Mouse (Mus musculus): Measurements from ENCODE around the gene Irak2.
"Not testable (repeated sequence)": the region's sequence is repeated elsewhere in the genome, so short reads cannot be mapped to it uniquely, and the experiment has no call there.

Irak2 gene

GRCm38 (mm10) chr6:113696582-113697221 is 58.4 kb downstream of the Irak2 start, which contains the start of gene Tatdn2:
TSS of gene Tatdn2 (plus strand) at chr6:113697050.
- peak; percentile 96 to 97 for DNase-seq (ENCODE audit: low spot score in 2 of 2)

GRCm38 (mm10) chr6:113697222-113698205 is 59.2 kb downstream of the Irak2 start:
- peak in 1 of 2 experiments; percentile 40 for DNase-seq (ENCODE audit: low spot score in 2 of 2)

- no peak for DNase-seq (ENCODE audit: low spot score in 2 of 2)
These were observed 74.5 kb downstream of the Irak2 start for GRCm38 (mm10) chr6:113712718-113713117.

GRCm38 (mm10) chr6:113713389-113713788 is 75.1 kb downstream of the Irak2 start:
- DNase-seq (ENCODE audit: low spot score in 2 of 2), result not testable (repeated sequence)

- no peak for DNase-seq (ENCODE audit: low spot score in 2 of 2)
These were observed 76.0 kb downstream of the Irak2 start for GRCm38 (mm10) chr6:113714276-113714675.

- DNase-seq (ENCODE audit: low spot score in 2 of 2), result no peak
These were observed 76.5 kb downstream of the Irak2 start for GRCm38 (mm10) chr6:113714797-113715196.

GRCm38 (mm10) chr6:113717541-113717940 is 79.3 kb downstream of the Irak2 start:
- DNase-seq (ENCODE audit: low spot score in 2 of 2), result no peak

GRCm38 (mm10) chr6:113719878-113720277 is 81.6 kb downstream of the Irak2 start, which contains the start of gene Ghrl:
TSS of gene Ghrl (minus strand) at chr6:113719880.
- no peak for DNase-seq (ENCODE audit: low spot score in 2 of 2)

GRCm38 (mm10) chr6:113721061-113721460 is 82.8 kb downstream of the Irak2 start:
- DNase-seq (ENCODE audit: low spot score in 2 of 2), result no peak

GRCm38 (mm10) chr6:113728181-113728580 is 89.9 kb downstream of the Irak2 start:
- no peak for DNase-seq (ENCODE audit: low spot score in 2 of 2)

- no peak for DNase-seq (ENCODE audit: low spot score in 2 of 2)
These were observed 93.0 kb downstream of the Irak2 start for GRCm38 (mm10) chr6:113731296-113731695.

GRCm38 (mm10) chr6:113737318-113738046 is 99.2 kb downstream of the Irak2 start:
- no peak for DNase-seq (ENCODE audit: low spot score in 2 of 2)

- peak; percentile 84 to 86 for DNase-seq (ENCODE audit: low spot score in 2 of 2)
These were observed 102.3 kb downstream of the Irak2 start, which contains the start of gene Sec13 for GRCm38 (mm10) chr6:113740236-113741217. TSS of gene Sec13 (minus strand) at chr6:113740743.

GRCm38 (mm10) chr6:113741425-113741824 is 103.2 kb downstream of the Irak2 start:
- no peak for DNase-seq (ENCODE audit: low spot score in 2 of 2)

GRCm38 (mm10) chr6:113742321-113742720 is 104.1 kb downstream of the Irak2 start:
- no peak for DNase-seq (ENCODE audit: low spot score in 2 of 2)

GRCm38 (mm10) chr6:113743111-113743510 is 104.8 kb downstream of the Irak2 start:
- DNase-seq (ENCODE audit: low spot score in 2 of 2), result no peak

Measured in frontal cortex, postnatal 10 days (tissue).